Mouse (Mus musculus): ENCODE results near the gene Rab3il1. TPM values are rescaled to one million over a fixed set of nuclear protein-coding genes. Genes with fewer than 3 reads are reported as not detected.
A peak's percentile ranks its signal among the peaks of the same experiment; 100 is the strongest.

The Rab3il1 gene
- total and polyA plus RNA-seq, 3 experiments: 1.0 to 1.4 TPM; not detected in 1

DNA sequence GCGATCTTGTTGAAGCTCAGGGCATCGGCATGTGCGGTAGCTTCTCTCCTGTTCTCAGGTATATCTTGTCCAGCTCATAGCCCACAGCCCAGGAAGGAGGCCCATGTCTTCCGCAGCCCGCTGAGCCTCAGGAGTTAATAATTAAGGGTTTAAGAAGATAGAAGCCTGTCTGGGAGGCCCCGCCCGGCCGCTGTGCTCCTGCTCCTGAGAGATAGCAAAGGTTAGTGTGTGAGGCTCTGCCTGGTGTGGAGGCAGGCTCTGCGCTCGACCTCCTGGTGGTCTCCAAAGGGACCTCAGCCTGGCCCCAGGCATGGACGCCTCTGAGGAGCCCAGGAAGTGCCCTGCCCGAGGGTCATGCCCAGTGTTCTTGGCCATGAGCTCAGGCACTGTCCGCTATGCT is 13.4 kb downstream of the Rab3il1 start:
- H3K4me1 ChIP-seq (ENCODE audit: control insufficient read depth in 1 of 2, insufficient read depth in 2 of 2, low read length in 2 of 2): peaks cover 2 to 34% of the 10 kb centered on the region in 2 experiments; a peak in 3 of 4 replicates
- peak overlapping the region; percentile 36 for H3K27ac ChIP-seq (ENCODE audit: control insufficient read depth, low read depth, low read length)
- H3K79me2 ChIP-seq (ENCODE audit: control insufficient read depth, insufficient read depth, low read length, poor library complexity): no peaks in the 10 kb centered on the region
- DNase-seq (ENCODE audit: low read depth, low spot score): peak; percentile 81
- no peak overlapping the region for H3K4me3 ChIP-seq (ENCODE audit: control insufficient read depth in 1 of 2, insufficient read depth in 1 of 2, low read depth in 2 of 2, low read length in 2 of 2)
- peak; percentile 71 for TF ChIP-seq GATA1 (IDR thresholded peaks at IDR 0.05; ENCODE audit: low read depth, low read length)
- peak; percentile 38; the same call in 1 of the 2 replicates for TF ChIP-seq RCOR1 (IDR thresholded peaks at IDR 0.05; ENCODE audit: low read depth, low read length)
- no peak for TF ChIP-seq CTCF (IDR thresholded peaks at IDR 0.05 in 2 of 3, conservative IDR thresholded peaks at IDR 0.05 in 1 of 3; ENCODE audit: control insufficient read depth in 1 of 3, insufficient read depth in 1 of 3, low read depth in 2 of 3, low read length in 3 of 3, poor library complexity in 1 of 3, severe bottlenecking in 1 of 3)
- TF ChIP-seq TAL1 (IDR thresholded peaks at IDR 0.05; ENCODE audit: low read length): peak; percentile 85
- TF ChIP-seq EP300 (IDR thresholded peaks at IDR 0.05; ENCODE audit: low read depth in 1 of 2, low read length in 2 of 2): peak; percentile 77 to 84
- TF ChIP-seq SIN3A (IDR thresholded peaks at IDR 0.05; ENCODE audit: low read length): peak; percentile 42; the same call in 1 of the 2 replicates
- TF ChIP-seq TCF12 (IDR thresholded peaks at IDR 0.05; ENCODE audit: low read depth, low read length): peak; percentile 83
- TF ChIP-seq ZMIZ1 (IDR thresholded peaks at IDR 0.05; ENCODE audit: low read depth, low read length): no peak
- TF ChIP-seq MAZ (IDR thresholded peaks at IDR 0.05; ENCODE audit: low read depth, low read length): 0 out of 2 replicates have a peak, but pooled peaks have one; percentile 48
- TF ChIP-seq ETS1 (IDR thresholded peaks at IDR 0.05; ENCODE audit: low read depth, low read length): peak; percentile 28; the same call in 1 of the 2 replicates
- H3K27me3 ChIP-seq (ENCODE audit: control insufficient read depth in 1 of 2, insufficient read depth in 2 of 2, low read length in 2 of 2): no peaks in the 10 kb centered on the region; a peak in 1 of 4 replicates
- no peaks in the 10 kb centered on the region for H3K9me3 ChIP-seq (replicated peaks; ENCODE audit: insufficient read depth, low read length)
- peak overlapping the region; percentile 2; the same call in 1 of the 2 replicates for H3K9ac ChIP-seq (ENCODE audit: control insufficient read depth, low read depth, low read length, poor library complexity, severe bottlenecking)
- peaks cover 0 to 18% of the 10 kb centered on the region in 2 experiments; a peak in 2 of 4 replicates for H3K36me3 ChIP-seq (ENCODE audit: control insufficient read depth in 1 of 2, insufficient read depth in 2 of 2, low read length in 2 of 2)

DNA sequence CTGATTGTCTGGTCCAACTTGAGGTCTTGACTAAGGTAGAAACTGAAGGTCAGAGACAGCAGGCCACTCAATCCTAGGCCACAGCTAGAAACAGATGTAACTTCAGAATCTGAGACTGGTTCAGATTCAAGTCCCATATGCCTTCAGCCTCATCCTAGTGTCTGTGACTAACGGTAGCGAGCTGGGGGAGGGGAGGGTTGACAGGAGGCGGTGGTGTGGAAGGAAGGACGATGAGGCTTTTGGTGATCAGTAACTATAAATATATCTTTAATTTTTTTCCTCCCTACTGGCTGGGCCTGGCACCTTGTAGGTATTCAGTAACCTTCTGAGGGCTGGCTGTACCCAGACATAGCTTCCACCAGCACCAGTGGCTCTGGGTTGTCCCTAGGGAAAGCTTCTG is 14.0 kb downstream of the Rab3il1 start:
- Histone ChIP-seq H3K36me3 (ENCODE audit: control insufficient read depth in 1 of 2, insufficient read depth in 2 of 2, low read length in 2 of 2) (peaks cover 0 to 18% of the 10 kb centered on the region in 2 experiments; a peak in 2 of 4 replicates), H3K27me3 (ENCODE audit: control insufficient read depth in 1 of 2, insufficient read depth in 2 of 2, low read length in 2 of 2) (no peaks in the 10 kb centered on the region; a peak in 1 of 4 replicates), H3K4me3 (ENCODE audit: control insufficient read depth in 1 of 2, insufficient read depth in 1 of 2, low read depth in 2 of 2, low read length in 2 of 2) (no peak overlapping the region), H3K9ac (ENCODE audit: control insufficient read depth, low read depth, low read length, poor library complexity, severe bottlenecking) (no peak overlapping the region), H3K27ac (ENCODE audit: control insufficient read depth, low read depth, low read length) (no peak overlapping the region), H3K4me1 (ENCODE audit: control insufficient read depth in 1 of 2, insufficient read depth in 2 of 2, low read length in 2 of 2) (peaks cover 2 to 34% of the 10 kb centered on the region in 2 experiments; a peak in 3 of 4 replicates), H3K9me3 (replicated peaks; ENCODE audit: insufficient read depth, low read length) (no peaks in the 10 kb centered on the region), H3K79me2 (ENCODE audit: control insufficient read depth, insufficient read depth, low read length, poor library complexity) (no peaks in the 10 kb centered on the region)
- no peak for DNase-seq (ENCODE audit: low read depth, low spot score)
- no peak for TF ChIP-seq POLR2A (IDR thresholded peaks at IDR 0.05; ENCODE audit: control insufficient read depth in 1 of 2, insufficient read depth in 1 of 2, low read depth in 1 of 2, low read length in 2 of 2, poor library complexity in 1 of 2)
- TF ChIP-seq TBP (IDR thresholded peaks at IDR 0.05; ENCODE audit: low read depth, low read length): no peak
- no peak for TF ChIP-seq SMC3 (IDR thresholded peaks at IDR 0.05; ENCODE audit: low read depth, low read length)
- TF ChIP-seq ETS1 (IDR thresholded peaks at IDR 0.05; ENCODE audit: low read depth, low read length): no peak

DNA sequence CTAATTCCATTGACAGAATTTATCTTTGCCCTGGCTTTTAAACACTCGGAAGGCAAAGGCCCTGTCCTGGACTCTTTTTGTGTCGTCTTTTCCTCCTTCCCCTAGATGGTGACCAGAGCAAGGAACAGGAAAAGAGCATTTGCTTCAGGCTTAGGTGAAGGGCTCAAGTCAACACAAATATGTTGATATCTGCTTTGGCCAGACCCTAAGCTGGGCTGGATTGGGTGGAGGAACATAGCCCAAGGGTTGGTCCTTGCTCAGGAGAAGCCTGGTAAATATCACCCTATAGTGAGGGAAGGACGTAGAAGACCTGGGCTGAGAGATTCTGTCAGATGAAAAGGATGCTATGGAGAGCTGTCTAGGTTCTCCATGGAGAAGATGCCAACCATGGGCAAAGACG is 14.7 kb downstream of the Rab3il1 start:
- no peak overlapping the region for H3K4me3 ChIP-seq (ENCODE audit: control insufficient read depth in 1 of 2, insufficient read depth in 1 of 2, low read depth in 2 of 2, low read length in 2 of 2)
- no peak for DNase-seq (ENCODE audit: low read depth, low spot score)
- H3K9me3 ChIP-seq (replicated peaks; ENCODE audit: insufficient read depth, low read length): no peaks in the 10 kb centered on the region
- peaks cover 0 to 18% of the 10 kb centered on the region in 2 experiments; a peak in 2 of 4 replicates for H3K36me3 ChIP-seq (ENCODE audit: control insufficient read depth in 1 of 2, insufficient read depth in 2 of 2, low read length in 2 of 2)
- no peak for TF ChIP-seq ETS1 (IDR thresholded peaks at IDR 0.05; ENCODE audit: low read depth, low read length)
- H3K79me2 ChIP-seq (ENCODE audit: control insufficient read depth, insufficient read depth, low read length, poor library complexity): no peaks in the 10 kb centered on the region
- H3K4me1 ChIP-seq (ENCODE audit: control insufficient read depth in 1 of 2, insufficient read depth in 2 of 2, low read length in 2 of 2): peaks cover 2 to 34% of the 10 kb centered on the region in 2 experiments; a peak in 3 of 4 replicates
- no peaks in the 10 kb centered on the region; a peak in 1 of 4 replicates for H3K27me3 ChIP-seq (ENCODE audit: control insufficient read depth in 1 of 2, insufficient read depth in 2 of 2, low read length in 2 of 2)
- H3K27ac ChIP-seq (ENCODE audit: control insufficient read depth, low read depth, low read length): no peak overlapping the region
- H3K9ac ChIP-seq (ENCODE audit: control insufficient read depth, low read depth, low read length, poor library complexity, severe bottlenecking): no peak overlapping the region

Data from MEL (cell line).